Mouse (Mus musculus) CD4-positive helper T cell, adult 2 months (primary cell): ENCODE results near the gene Mrpl11.
"Not testable (repeated sequence)": the region's sequence is repeated elsewhere in the genome, so short reads cannot be mapped to it uniquely, and the experiment has no call there.

Experiments
- DNase-seq: peaks from one replicate; pipeline ENCODE4 v3.0.0-alpha.2; 2012; ENCODE audit warnings: low read depth, missing footprints, low spot score

Gene Mrpl11

GRCm38 (mm10) chr19:4992904-4993303 is 31.0 kb downstream of the Mrpl11 start:
- peak; percentile 61 for DNase-seq

- DNase-seq, result peak; percentile 49
Observed at GRCm38 (mm10) chr19:4994043-4994442, 32.1 kb downstream of the Mrpl11 start.

- no peak for DNase-seq
Observed at GRCm38 (mm10) chr19:4999445-5000140, 37.6 kb downstream of the Mrpl11 start.

- DNase-seq, result peak; percentile 91
Observed at GRCm38 (mm10) chr19:5001666-5002406, 39.9 kb downstream of the Mrpl11 start.

- not testable (repeated sequence) for DNase-seq
Observed at GRCm38 (mm10) chr19:5003644-5004043, 41.7 kb downstream of the Mrpl11 start.

GRCm38 (mm10) chr19:5004925-5005324 is 43.0 kb downstream of the Mrpl11 start:
- no peak for DNase-seq

GRCm38 (mm10) chr19:5013138-5013537 is 51.2 kb downstream of the Mrpl11 start:
- no peak for DNase-seq

- DNase-seq, result peak; percentile 68
Observed at GRCm38 (mm10) chr19:5014961-5015398, 53.0 kb downstream of the Mrpl11 start.

GRCm38 (mm10) chr19:5016221-5016742 is 54.3 kb downstream of the Mrpl11 start:
- no peak for DNase-seq
